Mouse (Mus musculus) cerebellum, postnatal 36 days (tissue): ENCODE results near the gene Mxi1.
A peak's percentile ranks its signal among the peaks of the same experiment; 100 is the strongest.

Experiments used
- DNase-seq, 2 experiments: peaks; one replicate each; pipeline ENCODE4 v3.0.0; 2021 to 2022; ENCODE audit warnings: mixed read lengths in 2 of 2

Mxi1 gene

GRCm38 (mm10) chr19:53303382-53303781, 6.9 kb upstream of the Mxi1 start:
- no peak for DNase-seq

- DNase-seq = no peak
These were observed 4.7 kb upstream of the Mxi1 start for GRCm38 (mm10) chr19:53305621-53306020.

- no peak for DNase-seq
These were observed 3.6 kb upstream of the Mxi1 start for GRCm38 (mm10) chr19:53306706-53307105.

GRCm38 (mm10) chr19:53307219-53307618, 3.1 kb upstream of the Mxi1 start:
- no peak for DNase-seq

GRCm38 (mm10) chr19:53309631-53310030, 687 bp upstream of the Mxi1 start:
- peak in 1 of 2 experiments; percentile 9 for DNase-seq

- DNase-seq = peak; percentile 56 to 61
These were observed 629 bp downstream of the Mxi1 start for GRCm38 (mm10) chr19:53310771-53311523.

GRCm38 (mm10) chr19:53311524-53312335, 1.4 kb downstream of the Mxi1 start:
- peak; percentile 44 to 52 for DNase-seq

GRCm38 (mm10) chr19:53312336-53312871, 2.1 kb downstream of the Mxi1 start:
- peak; percentile 59 to 60 for DNase-seq

- DNase-seq = peak; percentile 67 to 70
These were observed 2.8 kb downstream of the Mxi1 start for GRCm38 (mm10) chr19:53312951-53313683.

- peak; percentile 99 to 100 for DNase-seq
These were observed 3.5 kb downstream of the Mxi1 start for GRCm38 (mm10) chr19:53313684-53314443.

GRCm38 (mm10) chr19:53314530-53315208, 4.4 kb downstream of the Mxi1 start:
- no peak for DNase-seq

- DNase-seq = no peak
These were observed 4.9 kb downstream of the Mxi1 start for GRCm38 (mm10) chr19:53315209-53315654.

GRCm38 (mm10) chr19:53316105-53316504, 5.8 kb downstream of the Mxi1 start:
- no peak for DNase-seq

GRCm38 (mm10) chr19:53316963-53317362, 6.6 kb downstream of the Mxi1 start:
- no peak for DNase-seq

GRCm38 (mm10) chr19:53318143-53319132, 8.1 kb downstream of the Mxi1 start:
- DNase-seq = no peak

- no peak for DNase-seq
These were observed 10.2 kb downstream of the Mxi1 start for GRCm38 (mm10) chr19:53320264-53321110.

GRCm38 (mm10) chr19:53321273-53321672, 11.0 kb downstream of the Mxi1 start:
- DNase-seq = no peak

- no peak for DNase-seq
These were observed 12.2 kb downstream of the Mxi1 start for GRCm38 (mm10) chr19:53322438-53323048.

GRCm38 (mm10) chr19:53324866-53325265, 14.5 kb downstream of the Mxi1 start:
- DNase-seq = peak in 1 of 2 experiments; percentile 40
